Mouse (Mus musculus): ENCODE measurements at regions not wholly inside any gene's neighbourhood (a gene's known extent, or its start where the extent isn't known, plus 50 kb on each side); places are given as distances from the start of the nearest gene placed in this dataset.

DNA sequence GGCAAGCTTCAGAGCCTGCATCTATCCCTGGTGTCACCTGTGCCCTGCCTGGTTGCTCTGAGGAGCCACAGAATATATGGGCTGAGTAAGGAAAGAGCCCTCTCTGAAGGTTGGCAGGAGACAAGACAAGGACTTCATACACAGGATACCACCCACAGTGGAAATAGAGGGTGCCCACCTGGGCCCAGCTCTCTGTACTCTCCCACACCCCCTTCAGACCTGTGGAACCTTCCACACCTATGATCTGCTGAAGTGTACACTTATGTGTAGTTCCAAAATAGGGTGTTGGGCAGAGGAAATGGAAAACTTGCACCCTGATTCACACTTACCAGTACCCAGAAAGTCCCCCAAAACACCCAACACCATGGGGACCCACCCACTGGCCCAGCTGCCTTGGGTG, 135.2 kb downstream of the Rplp1 start:
- in situ Hi-C loops (cut with MboI; ENCODE audit: unreplicated experiment in 2 of 2) = no loop called here

- in situ Hi-C loops (cut with MboI; ENCODE audit: unreplicated experiment in 2 of 2) = no loop called here
These were observed 137.9 kb downstream of the Rplp1 start for GRCm38 (mm10) chr9:61776446-61776845.

GRCm38 (mm10) chr9:61770207-61770955, 144.0 kb downstream of the Rplp1 start:
- in situ Hi-C loops (cut with MboI; ENCODE audit: unreplicated experiment in 2 of 2) = no loop called here

DNA sequence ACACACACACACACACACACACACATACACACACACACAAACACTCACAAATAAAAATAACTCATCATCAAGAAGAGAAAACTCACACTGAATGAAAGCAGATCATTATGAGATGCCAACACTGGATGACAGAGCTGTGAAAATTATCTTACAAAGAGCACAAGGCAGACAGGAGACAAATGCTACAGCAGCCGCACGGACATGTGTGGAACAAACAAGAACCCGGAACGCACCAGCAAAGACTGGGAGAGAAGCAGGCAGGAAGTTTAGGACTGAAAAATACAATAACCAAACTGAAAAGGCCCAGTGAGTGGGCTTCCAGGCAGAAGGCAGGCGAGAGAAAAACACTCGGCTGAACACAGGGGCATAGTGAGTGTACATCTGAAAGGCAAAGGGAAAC, 148.2 kb downstream of the Rplp1 start:
- in situ Hi-C loops (cut with MboI; ENCODE audit: unreplicated experiment in 2 of 2) = no loop called here

DNA sequence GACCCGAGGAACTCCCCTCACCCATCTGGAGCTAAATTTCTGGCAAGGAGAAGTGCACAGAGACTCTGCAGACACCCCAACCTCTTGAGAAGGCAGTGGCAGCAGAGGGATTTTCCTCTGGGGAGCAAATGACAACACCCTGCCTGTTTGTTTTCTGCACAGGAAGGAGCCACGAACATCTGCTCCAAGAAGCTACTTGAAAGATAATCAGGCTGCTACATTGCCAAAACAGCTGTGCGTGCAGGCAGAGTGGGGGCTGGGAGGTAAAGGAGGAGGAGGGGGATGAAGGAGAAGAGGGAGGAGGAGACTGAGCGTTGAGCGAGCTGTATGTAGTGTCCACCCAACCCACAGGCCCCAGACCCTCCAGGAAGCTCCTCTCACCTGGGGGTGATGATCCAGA, 149.0 kb downstream of the Rplp1 start:
- in situ Hi-C loops (cut with MboI; ENCODE audit: unreplicated experiment in 2 of 2) = no loop called here

DNA sequence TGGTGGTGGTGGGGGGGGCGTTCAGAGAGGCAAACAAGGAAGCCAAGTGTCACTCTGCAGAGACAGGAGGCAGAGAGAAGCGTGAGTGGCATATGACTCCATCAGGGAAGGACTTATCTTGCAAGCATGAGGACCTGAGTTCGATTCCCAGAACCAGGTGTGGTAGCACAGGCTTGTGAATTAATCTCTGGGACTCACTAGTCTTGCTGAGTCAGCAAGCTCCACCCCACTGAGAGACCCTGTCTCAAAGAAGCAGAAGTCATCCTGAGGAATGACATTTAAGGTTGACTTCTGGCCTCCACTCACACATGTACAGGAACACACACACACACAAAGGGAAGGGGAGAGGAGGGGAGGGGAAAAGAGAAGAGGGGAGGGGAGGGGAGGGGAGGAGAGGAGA, 156.5 kb downstream of the Rplp1 start:
- in situ Hi-C loops (cut with MboI; ENCODE audit: unreplicated experiment in 2 of 2) = no loop called here

DNA sequence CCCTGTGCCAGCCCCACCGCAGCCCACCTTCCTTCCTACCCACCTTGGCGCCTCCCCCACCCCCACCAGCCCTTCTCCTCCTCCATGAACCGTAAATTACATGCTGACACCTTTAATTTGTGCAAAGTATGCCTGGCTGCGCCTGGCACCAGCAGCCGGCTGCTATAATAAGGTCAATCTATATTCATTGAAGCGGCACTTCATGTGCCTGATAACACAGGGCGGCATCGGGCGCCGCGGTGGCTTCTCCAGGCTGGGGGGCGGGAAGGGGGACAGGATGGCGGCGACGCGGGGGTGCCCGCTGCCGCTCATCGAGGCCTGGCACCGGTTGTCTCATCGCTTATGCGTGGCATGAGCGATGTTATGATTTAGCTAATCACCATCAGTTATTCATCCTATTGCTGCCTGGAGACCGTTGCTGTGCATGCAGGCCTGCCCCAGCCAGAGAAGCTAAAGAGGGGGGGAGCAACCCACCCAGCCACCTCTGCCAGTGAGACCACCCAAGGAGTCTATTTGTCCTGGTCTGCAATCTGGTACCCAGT, 157.5 kb downstream of the Rplp1 start:
- in situ Hi-C loops (cut with MboI; ENCODE audit: unreplicated experiment in 2 of 2) = no loop called here

DNA sequence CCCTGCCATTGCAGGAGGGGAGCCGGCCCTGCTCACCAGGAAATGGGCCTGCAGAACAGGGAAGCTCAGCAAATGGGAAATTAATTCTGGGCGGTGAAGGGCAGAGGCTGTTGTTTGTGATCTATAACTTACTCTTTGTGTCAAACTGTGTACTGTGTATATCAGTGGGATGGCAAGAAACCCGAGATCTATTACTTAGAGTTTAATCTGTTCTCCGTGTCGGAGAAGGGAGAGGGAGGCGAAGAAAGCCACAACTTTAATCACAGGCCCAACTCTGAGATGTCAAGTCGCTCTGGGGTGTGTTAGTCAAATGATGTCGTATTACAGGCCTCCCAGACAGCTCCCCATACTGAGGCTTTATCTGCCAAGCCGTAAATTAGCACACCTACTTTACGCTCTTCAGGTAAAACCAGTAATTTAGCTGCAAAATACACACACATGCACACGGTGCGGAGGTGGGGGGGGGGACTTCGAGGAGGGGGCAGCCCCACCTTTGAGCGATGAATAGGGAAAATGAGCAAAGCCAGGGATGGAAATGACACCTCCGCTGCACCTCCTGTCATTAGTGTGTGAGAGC, 158.0 kb downstream of the Rplp1 start:
- in situ Hi-C loops (cut with MboI; ENCODE audit: unreplicated experiment in 2 of 2) = no loop called here

DNA sequence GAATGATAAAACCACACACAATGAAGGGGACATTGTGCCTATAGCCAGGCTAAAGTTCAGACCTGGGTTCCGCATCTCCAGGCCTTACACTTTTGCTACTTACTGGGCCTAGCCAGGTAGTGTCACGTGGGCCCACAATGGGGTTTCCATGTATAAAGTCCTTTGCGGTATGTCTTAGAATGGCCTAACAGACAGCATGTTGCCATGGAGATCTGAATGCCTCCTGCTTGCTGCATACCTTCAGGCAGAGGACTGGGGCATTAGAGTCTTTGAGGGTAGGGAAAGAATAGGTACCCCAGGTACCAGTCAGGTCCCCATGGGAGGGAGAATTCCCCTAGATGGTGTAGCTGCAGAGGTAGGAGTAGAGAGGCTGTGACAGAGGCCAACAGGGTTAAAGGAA, 159.0 kb downstream of the Rplp1 start:
- in situ Hi-C loops (cut with MboI; ENCODE audit: unreplicated experiment in 2 of 2) = no loop called here

GRCm38 (mm10) chr9:61753795-61754194, 160.5 kb downstream of the Rplp1 start:
- in situ Hi-C loops (cut with MboI; ENCODE audit: unreplicated experiment in 2 of 2) = no loop called here

DNA sequence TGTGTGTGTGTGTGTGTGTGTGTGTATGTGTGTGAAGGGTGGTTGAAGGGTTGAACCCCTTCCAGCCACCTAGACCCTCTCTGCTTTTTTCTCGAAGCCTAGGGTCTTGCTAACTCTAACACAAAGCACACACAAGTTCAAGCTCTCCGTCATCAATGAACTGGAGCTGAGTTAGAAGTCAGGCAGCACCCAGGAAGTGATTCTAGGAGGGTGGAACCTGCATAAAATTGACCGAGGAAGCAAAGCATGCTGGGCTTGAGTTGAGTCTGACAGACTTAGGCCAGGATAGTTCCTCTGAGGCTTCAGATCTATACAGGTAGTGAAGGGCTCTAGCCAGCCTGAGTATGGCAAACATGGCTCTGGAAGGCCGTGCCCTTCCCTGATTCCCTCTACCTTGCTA, 165.1 kb downstream of the Rplp1 start:
- in situ Hi-C loops (cut with MboI; ENCODE audit: unreplicated experiment in 2 of 2) = no loop called here

GRCm38 (mm10) chr9:61748416-61748815, 165.9 kb downstream of the Rplp1 start:
- in situ Hi-C loops (cut with MboI; ENCODE audit: unreplicated experiment in 2 of 2) = no loop called here

GRCm38 (mm10) chr9:61746401-61746800, 167.9 kb downstream of the Rplp1 start:
- in situ Hi-C loops (cut with MboI; ENCODE audit: unreplicated experiment in 2 of 2) = no loop called here

- in situ Hi-C loops (cut with MboI; ENCODE audit: unreplicated experiment in 2 of 2) = no loop called here
These were observed 169.0 kb downstream of the Rplp1 start for GRCm38 (mm10) chr9:61745301-61745801.

- in situ Hi-C loops (cut with MboI; ENCODE audit: unreplicated experiment in 2 of 2) = no loop called here
These were observed 180.8 kb downstream of the Rplp1 start for GRCm38 (mm10) chr9:61733540-61733939.

DNA sequence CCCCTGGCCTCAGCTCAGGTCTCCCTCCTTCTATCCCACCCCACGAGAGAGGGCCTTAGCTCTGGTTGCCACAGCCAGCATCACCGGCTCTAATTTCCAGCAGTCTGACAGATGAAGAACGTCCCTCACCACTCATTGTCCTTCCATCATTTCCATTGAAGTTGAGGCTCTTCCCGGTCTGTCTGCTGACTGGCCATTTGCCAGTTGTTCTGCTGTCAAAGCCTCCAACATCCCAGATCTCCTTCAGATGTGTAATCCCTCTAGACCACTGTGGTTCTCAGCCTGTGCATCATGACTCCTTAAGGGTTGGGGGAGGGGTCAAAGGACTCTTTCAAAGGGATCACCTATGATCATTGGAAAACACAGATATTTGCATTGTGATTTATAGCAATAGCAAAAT, 181.6 kb downstream of the Rplp1 start:
- in situ Hi-C loops (cut with MboI; ENCODE audit: unreplicated experiment in 2 of 2) = no loop called here

- in situ Hi-C loops (cut with MboI; ENCODE audit: unreplicated experiment in 2 of 2) = no loop called here
These were observed 186.2 kb downstream of the Rplp1 start for GRCm38 (mm10) chr9:61728115-61728514.

DNA sequence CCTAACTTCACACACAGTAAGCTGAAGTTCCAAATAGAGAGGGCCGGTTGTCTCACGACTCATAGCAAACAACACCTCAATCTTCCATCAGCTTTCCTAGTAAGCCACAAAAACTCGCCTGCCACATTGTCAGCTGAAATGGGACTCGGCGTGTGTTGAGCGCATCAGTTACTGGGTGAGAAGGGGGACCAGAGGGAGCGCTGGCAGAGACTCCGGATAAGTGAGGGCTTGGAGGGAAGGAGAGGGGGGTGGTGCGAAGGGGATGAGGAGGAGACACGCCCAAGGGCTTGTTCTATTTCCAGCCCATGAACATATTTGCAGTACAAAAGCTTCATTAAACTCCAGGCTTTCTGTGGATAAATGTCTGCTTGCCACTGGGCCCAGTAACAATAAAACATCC, 186.7 kb downstream of the Rplp1 start:
- in situ Hi-C loops (cut with MboI; ENCODE audit: unreplicated experiment in 2 of 2) = no loop called here

DNA sequence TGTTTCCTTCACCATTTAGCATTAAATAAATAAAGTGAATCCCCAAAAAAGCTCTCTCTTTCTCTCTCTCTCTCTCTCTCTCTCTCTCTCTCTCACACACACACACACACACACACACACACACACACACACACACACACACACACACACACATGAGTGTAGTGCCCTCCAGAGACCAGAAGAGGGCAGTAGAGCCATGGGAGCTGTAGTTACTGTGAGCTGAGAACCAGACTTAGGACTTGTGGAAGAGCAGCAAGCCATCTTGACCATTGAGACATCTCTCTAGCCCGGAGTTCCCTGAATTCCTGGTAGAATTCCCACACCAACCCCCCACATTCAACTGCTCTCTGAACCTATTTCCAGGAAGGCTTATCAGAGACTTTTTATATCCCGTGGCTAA, 190.3 kb downstream of the Rplp1 start:
- in situ Hi-C loops (cut with MboI; ENCODE audit: unreplicated experiment in 2 of 2) = no loop called here

GRCm38 (mm10) chr9:61723021-61723581, 191.2 kb downstream of the Rplp1 start:
- in situ Hi-C loops (cut with MboI; ENCODE audit: unreplicated experiment in 2 of 2) = no loop called here

DNA sequence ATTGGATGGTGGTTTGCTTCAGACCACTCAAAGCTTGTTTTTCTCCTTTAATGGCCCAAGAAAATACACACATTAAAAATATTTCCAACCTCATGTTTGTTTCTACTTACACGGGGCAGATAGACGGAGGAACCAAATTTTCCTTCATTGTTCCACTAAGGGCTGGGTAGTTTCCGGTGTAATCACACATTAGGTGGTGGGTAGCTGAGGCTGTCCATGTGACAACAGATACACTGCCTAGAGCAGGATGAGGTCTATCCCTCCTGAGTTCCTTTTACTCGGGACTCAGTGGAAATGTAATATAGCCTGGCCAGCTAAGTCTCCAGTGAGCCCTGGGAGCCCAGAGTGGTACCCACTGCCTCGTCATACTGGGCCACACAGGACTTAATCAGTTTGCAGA, 192.5 kb downstream of the Rplp1 start:
- in situ Hi-C loops (cut with MboI; ENCODE audit: unreplicated experiment in 2 of 2) = no loop called here

DNA sequence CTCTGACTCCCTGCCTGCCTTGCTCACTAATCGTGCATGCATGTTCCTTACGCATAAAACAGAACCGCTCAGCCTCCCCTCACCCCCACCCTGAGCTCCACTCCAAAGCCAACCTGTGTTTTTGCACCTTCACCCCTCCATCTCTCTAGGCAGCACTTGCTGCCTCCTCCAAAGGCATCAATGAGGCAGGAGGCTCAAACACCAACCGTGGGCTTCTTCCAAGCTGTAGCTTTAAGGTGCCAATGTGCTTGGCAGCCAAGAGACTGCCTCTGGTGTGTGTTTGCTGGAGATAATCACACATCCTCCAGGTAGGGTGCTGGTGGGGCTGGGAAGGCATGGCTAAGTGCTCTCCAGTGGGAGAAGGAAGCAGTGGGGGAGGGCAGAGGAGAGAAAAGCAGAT, 193.3 kb downstream of the Rplp1 start:
- in situ Hi-C loops (cut with MboI; ENCODE audit: unreplicated experiment in 2 of 2) = no loop called here

Measured in v-Abl transformed pro-B cells (cell line).